Mouse (Mus musculus) liver, postnatal 0 days (tissue): Measurements from ENCODE around the gene Tmx4.

ENCODE experiments used
- CTCF ChIP-seq: sonication (generic); IDR thresholded peaks from 2 replicates; pipeline ENCODE4 v1.5.1; 2016; ENCODE audit warnings: antibody characterized with exemption, low read depth
- EP300 ChIP-seq: IDR thresholded peaks from 2 replicates; pipeline ENCODE4 v1.6.1; 2016; ENCODE audit warnings: antibody characterized with exemption, low read depth, mild to moderate bottlenecking

DNA sequence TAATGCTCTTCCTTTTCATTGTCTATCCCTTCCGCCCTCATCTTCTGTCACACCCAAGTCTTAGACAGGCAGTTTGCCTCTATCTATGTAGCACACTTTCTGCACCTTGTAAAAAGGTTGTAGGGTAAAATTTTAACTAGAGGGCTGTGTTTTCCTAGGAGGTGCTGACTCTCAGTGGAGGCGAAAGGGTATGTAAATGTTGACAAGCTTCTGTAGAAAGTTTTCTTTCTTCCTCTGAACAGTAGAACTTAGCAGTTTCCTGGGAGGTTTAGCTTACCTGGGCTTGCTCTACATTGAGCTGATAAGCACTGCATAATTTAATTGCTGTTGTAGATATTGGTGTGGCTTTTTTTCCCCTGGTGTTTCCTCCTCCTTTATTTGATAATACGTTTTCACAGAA lies 84.5 kb downstream of the Tmx4 start:
- TF ChIP-seq EP300 (no peak), CTCF (no peak)
